Mouse (Mus musculus): Measurements from ENCODE around the gene Lrit2. TPM values are rescaled to one million over a fixed set of nuclear protein-coding genes. Genes with fewer than 3 reads are reported as not detected.

Lrit2 gene
- polyA plus RNA-seq, 1 experiment from 2014 or later, result not detected

GRCm38 (mm10) chr14:37083755-37084154 lies 16.0 kb downstream of the Lrit2 start:
- Histone ChIP-seq H3K4me1 (replicated peaks) (no peaks in the 10 kb centered on the region), H3K9ac (no peak overlapping the region), H3K9me3 (replicated peaks) (no peaks in the 10 kb centered on the region; the same call in 1 of the 2 replicates), H3K27ac (no peak overlapping the region), H3K4me3 (replicated peaks) (no peak overlapping the region), H3K4me2 (no peak overlapping the region), H3K27me3 (no peaks in the 10 kb centered on the region), H3K36me3 (no peaks in the 10 kb centered on the region)
- no peak for DNase-seq
- WGBS (ENCODE audit: insufficient replicate concordance), result 16% methylated on average over 4 of the region's 4 CpGs
- no peak for ATAC-seq (ENCODE audit: low read depth)

GRCm38 (mm10) chr14:37094436-37094835 lies 26.7 kb downstream of the Lrit2 start:
- H3K9me3 ChIP-seq (replicated peaks), result no peaks in the 10 kb centered on the region
- DNase-seq (no peak), ATAC-seq (ENCODE audit: low read depth) (no peak)
- 73% methylated on average over 6 of the region's 6 CpGs for WGBS (ENCODE audit: insufficient replicate concordance)
- H3K4me1 ChIP-seq (replicated peaks), result no peaks in the 10 kb centered on the region
- H3K36me3 ChIP-seq, result no peaks in the 10 kb centered on the region
- H3K4me2 ChIP-seq, result no peak overlapping the region
- H3K9ac ChIP-seq, result no peak overlapping the region
- H3K27me3 ChIP-seq, result peaks cover 30% of the 10 kb centered on the region
- no peak overlapping the region for H3K4me3 ChIP-seq (replicated peaks)
- H3K27ac ChIP-seq, result no peak overlapping the region

GRCm38 (mm10) chr14:37095556-37095955 lies 27.8 kb downstream of the Lrit2 start:
- peaks cover 32% of the 10 kb centered on the region for H3K27me3 ChIP-seq

GRCm38 (mm10) chr14:37097956-37098530 lies 30.3 kb downstream of the Lrit2 start, which contains the start of gene Cdhr1:
TSS of gene Cdhr1 (minus strand) at chr14:37098347.
- DNase-seq (no peak), ATAC-seq (ENCODE audit: low read depth) (no peak)
- Histone ChIP-seq H3K36me3 (no peaks in the 10 kb centered on the region), H3K27me3 (peaks cover 36% of the 10 kb centered on the region), H3K4me2 (0 out of 2 replicates have a peak within 1 kb of the TSS, but pooled peaks have one; percentile 23), H3K27ac (no peak within 1 kb of the TSS), H3K4me1 (replicated peaks) (no peaks in the 10 kb centered on the region), H3K9ac (no peak within 1 kb of the TSS), H3K4me3 (replicated peaks) (no peak within 1 kb of the TSS), H3K9me3 (replicated peaks) (no peaks in the 10 kb centered on the region)
- 4% methylated on average over 30 of the region's 30 CpGs for WGBS (ENCODE audit: insufficient replicate concordance)

More at GRCm38 (mm10) chr14:37095556-37095955, 27.8 kb downstream of the Lrit2 start:
- ATAC-seq (ENCODE audit: low read depth) (no peak), DNase-seq (no peak)
- Histone ChIP-seq H3K4me2 (no peak overlapping the region), H3K4me1 (replicated peaks) (no peaks in the 10 kb centered on the region), H3K36me3 (no peaks in the 10 kb centered on the region), H3K9me3 (replicated peaks) (no peaks in the 10 kb centered on the region), H3K4me3 (replicated peaks) (no peak overlapping the region), H3K27ac (no peak overlapping the region), H3K9ac (no peak overlapping the region)
- 60% methylated on average over 4 of the region's 4 CpGs for WGBS (ENCODE audit: insufficient replicate concordance)

- no peaks in the 10 kb centered on the region for H3K9me3 ChIP-seq (replicated peaks)
- 47% methylated on average over 5 of the region's 5 CpGs for WGBS (ENCODE audit: insufficient replicate concordance)
- H3K4me2 ChIP-seq, result no peak overlapping the region
- no peak overlapping the region for H3K4me3 ChIP-seq (replicated peaks)
- H3K27ac ChIP-seq, result no peak overlapping the region
- no peaks in the 10 kb centered on the region for H3K4me1 ChIP-seq (replicated peaks)
- peaks cover 35% of the 10 kb centered on the region for H3K27me3 ChIP-seq
- ATAC-seq (ENCODE audit: low read depth) (no peak), DNase-seq (no peak)
- no peak overlapping the region for H3K9ac ChIP-seq
- H3K36me3 ChIP-seq, result no peaks in the 10 kb centered on the region
These were observed 33.8 kb downstream of the Lrit2 start for GRCm38 (mm10) chr14:37101531-37101930.

GRCm38 (mm10) chr14:37102484-37102883 lies 34.8 kb downstream of the Lrit2 start:
- WGBS (ENCODE audit: insufficient replicate concordance), result 26% methylated on average over 3 of the region's 3 CpGs

GRCm38 (mm10) chr14:37104747-37105146 lies 37.0 kb downstream of the Lrit2 start:
- Histone ChIP-seq H3K9me3 (replicated peaks) (no peaks in the 10 kb centered on the region), H3K36me3 (no peaks in the 10 kb centered on the region), H3K9ac (no peak overlapping the region), H3K4me2 (no peak overlapping the region), H3K4me3 (replicated peaks) (no peak overlapping the region), H3K27ac (no peak overlapping the region), H3K27me3 (0 out of 2 replicates have a peak, but pooled peaks cover 4% of the 10 kb centered on the region), H3K4me1 (replicated peaks) (no peaks in the 10 kb centered on the region)
- ATAC-seq (ENCODE audit: low read depth) (no peak), DNase-seq (no peak)
- 56% methylated on average over 5 of the region's 5 CpGs for WGBS (ENCODE audit: insufficient replicate concordance)

More at GRCm38 (mm10) chr14:37102484-37102883, 34.8 kb downstream of the Lrit2 start:
- no peak overlapping the region for H3K9ac ChIP-seq
- no peaks in the 10 kb centered on the region for H3K4me1 ChIP-seq (replicated peaks)
- H3K4me3 ChIP-seq (replicated peaks), result no peak overlapping the region
- no peaks in the 10 kb centered on the region for H3K36me3 ChIP-seq
- no peak for DNase-seq
- H3K4me2 ChIP-seq, result no peak overlapping the region
- H3K27ac ChIP-seq, result no peak overlapping the region
- H3K9me3 ChIP-seq (replicated peaks), result no peaks in the 10 kb centered on the region
- ATAC-seq (ENCODE audit: low read depth), result no peak
- H3K27me3 ChIP-seq, result peaks cover 25% of the 10 kb centered on the region

GRCm38 (mm10) chr14:37105846-37106245 lies 38.1 kb downstream of the Lrit2 start:
- no peak overlapping the region for H3K4me3 ChIP-seq (replicated peaks)

GRCm38 (mm10) chr14:37109460-37109859 lies 41.7 kb downstream of the Lrit2 start:
- DNase-seq (no peak), ATAC-seq (ENCODE audit: low read depth) (no peak)
- Histone ChIP-seq H3K4me1 (replicated peaks) (no peaks in the 10 kb centered on the region), H3K4me2 (no peak overlapping the region), H3K27me3 (no peaks in the 10 kb centered on the region), H3K27ac (no peak overlapping the region), H3K36me3 (no peaks in the 10 kb centered on the region), H3K4me3 (replicated peaks) (no peak overlapping the region), H3K9ac (no peak overlapping the region), H3K9me3 (replicated peaks) (no peaks in the 10 kb centered on the region)
- WGBS (ENCODE audit: insufficient replicate concordance), result 40% methylated on average over 8 of the region's 8 CpGs

More at GRCm38 (mm10) chr14:37105846-37106245, 38.1 kb downstream of the Lrit2 start:
- no peaks in the 10 kb centered on the region for H3K36me3 ChIP-seq
- 0 out of 2 replicates have a peak, but pooled peaks cover 4% of the 10 kb centered on the region for H3K27me3 ChIP-seq
- WGBS (ENCODE audit: insufficient replicate concordance), result 20% methylated on average over 7 of the region's 7 CpGs
- H3K4me1 ChIP-seq (replicated peaks), result no peaks in the 10 kb centered on the region
- H3K27ac ChIP-seq, result no peak overlapping the region
- DNase-seq, result no peak
- H3K4me2 ChIP-seq, result no peak overlapping the region
- ATAC-seq (ENCODE audit: low read depth), result no peak
- H3K9ac ChIP-seq, result no peak overlapping the region
- no peaks in the 10 kb centered on the region for H3K9me3 ChIP-seq (replicated peaks)

- Histone ChIP-seq H3K36me3 (no peaks in the 10 kb centered on the region), H3K4me1 (replicated peaks) (no peaks in the 10 kb centered on the region), H3K9ac (no peak overlapping the region), H3K27me3 (no peaks in the 10 kb centered on the region), H3K27ac (no peak overlapping the region), H3K4me2 (no peak overlapping the region), H3K4me3 (replicated peaks) (no peak overlapping the region), H3K9me3 (replicated peaks) (no peaks in the 10 kb centered on the region)
- ATAC-seq (ENCODE audit: low read depth) (no peak), DNase-seq (no peak)
- WGBS (ENCODE audit: insufficient replicate concordance), result 41% methylated on average over 9 of the region's 9 CpGs
These were observed 42.2 kb downstream of the Lrit2 start for GRCm38 (mm10) chr14:37109975-37110374.

- H3K9ac ChIP-seq, result no peak overlapping the region
- no peak overlapping the region for H3K27ac ChIP-seq
- 55% methylated on average over 2 of the region's 2 CpGs for WGBS (ENCODE audit: insufficient replicate concordance)
- no peak overlapping the region for H3K4me2 ChIP-seq
- DNase-seq (no peak), ATAC-seq (ENCODE audit: low read depth) (no peak)
- no peaks in the 10 kb centered on the region for H3K9me3 ChIP-seq (replicated peaks)
- no peaks in the 10 kb centered on the region for H3K27me3 ChIP-seq
- no peaks in the 10 kb centered on the region for H3K36me3 ChIP-seq
- H3K4me1 ChIP-seq (replicated peaks), result no peaks in the 10 kb centered on the region
- no peak overlapping the region for H3K4me3 ChIP-seq (replicated peaks)
These were observed 42.7 kb downstream of the Lrit2 start for GRCm38 (mm10) chr14:37110456-37110855.

- no peaks in the 10 kb centered on the region for H3K4me1 ChIP-seq (replicated peaks)
- DNase-seq (no peak), ATAC-seq (ENCODE audit: low read depth) (no peak)
- no peak overlapping the region for H3K27ac ChIP-seq
- no peaks in the 10 kb centered on the region for H3K9me3 ChIP-seq (replicated peaks)
- H3K36me3 ChIP-seq, result no peaks in the 10 kb centered on the region
- no peak overlapping the region for H3K4me2 ChIP-seq
- no peak overlapping the region for H3K4me3 ChIP-seq (replicated peaks)
- H3K9ac ChIP-seq, result no peak overlapping the region
- no peaks in the 10 kb centered on the region for H3K27me3 ChIP-seq
These were observed 43.6 kb downstream of the Lrit2 start for GRCm38 (mm10) chr14:37111371-37111770.

Measured in liver, embryonic 13.5 days (tissue).